Mouse (Mus musculus): ENCODE data around the gene Ina. TPM values are rescaled to one million over a fixed set of nuclear protein-coding genes. Genes with fewer than 3 reads are reported as not detected.
"Not testable (repeated sequence)": the region's sequence is repeated elsewhere in the genome, so short reads cannot be mapped to it uniquely, and the experiment has no call there.

The Ina gene
- total RNA-seq, 2 experiments from 2014 or later = 208 to 220 TPM

DNA sequence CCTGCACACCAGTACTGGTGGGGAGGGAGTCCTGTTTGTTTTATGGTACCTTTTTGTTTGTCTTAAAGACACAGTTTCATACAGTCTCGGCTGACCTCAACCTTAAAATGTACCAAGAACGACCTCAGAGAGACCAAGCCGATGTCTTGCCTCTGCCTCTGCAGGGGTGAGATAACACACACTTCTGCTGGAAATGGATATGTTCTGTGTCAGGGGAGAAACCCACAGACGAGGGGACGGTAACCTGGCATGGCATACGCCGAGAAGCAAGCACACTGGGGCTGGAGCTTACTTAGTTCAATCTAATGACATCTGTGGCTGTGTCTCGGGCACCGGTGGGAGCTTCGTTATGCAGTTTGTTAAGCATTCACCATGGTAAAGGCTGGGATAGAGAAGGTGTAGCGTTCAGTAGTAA is 30.5 kb upstream of the Ina start:
- no peak for DNase-seq (ENCODE audit: low spot score in 2 of 2)

DNA sequence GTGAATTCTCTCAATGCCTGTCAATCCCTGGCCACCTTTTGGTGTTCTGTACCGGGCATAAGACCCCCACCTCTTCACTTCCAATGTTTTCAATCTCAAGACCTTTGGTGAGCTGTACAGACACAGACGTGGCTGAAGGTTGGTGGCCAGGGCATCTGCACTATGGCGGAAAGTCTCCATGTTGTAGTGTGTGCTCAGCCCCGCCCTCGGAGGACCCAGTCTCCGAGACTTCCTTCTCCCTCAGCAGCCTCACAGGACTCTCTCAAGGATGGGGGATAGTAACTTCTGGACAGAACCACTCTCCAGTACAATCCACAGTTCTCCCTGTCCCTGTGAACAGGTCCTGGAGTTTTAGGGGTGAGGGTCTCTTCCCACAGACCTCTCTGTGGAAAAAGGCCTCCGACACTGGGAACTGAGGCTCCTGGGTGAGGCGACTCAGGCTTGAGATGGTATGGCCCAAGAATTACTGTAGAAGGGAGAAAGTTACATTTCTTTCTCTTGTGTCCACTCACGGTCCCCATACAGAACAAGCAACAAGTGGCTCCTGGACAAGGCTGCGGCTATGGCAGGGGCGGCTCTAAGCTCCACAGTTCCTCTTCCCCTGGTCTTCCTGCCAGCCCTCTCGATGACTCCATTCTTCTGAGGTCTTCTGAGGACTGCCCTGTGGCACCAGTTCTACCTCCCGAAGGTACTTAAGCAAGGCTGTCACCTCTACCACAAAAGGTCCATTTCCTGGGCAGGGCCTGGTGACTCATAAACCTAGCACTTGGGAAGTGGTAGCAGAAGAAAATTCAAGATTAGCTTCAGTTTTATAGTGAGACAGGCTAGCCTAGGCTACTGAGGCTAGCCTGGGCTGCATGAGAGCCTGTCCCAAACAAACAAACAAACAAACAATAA is 29.5 kb upstream of the Ina start:
- no peak for DNase-seq (ENCODE audit: low spot score in 2 of 2)

DNA sequence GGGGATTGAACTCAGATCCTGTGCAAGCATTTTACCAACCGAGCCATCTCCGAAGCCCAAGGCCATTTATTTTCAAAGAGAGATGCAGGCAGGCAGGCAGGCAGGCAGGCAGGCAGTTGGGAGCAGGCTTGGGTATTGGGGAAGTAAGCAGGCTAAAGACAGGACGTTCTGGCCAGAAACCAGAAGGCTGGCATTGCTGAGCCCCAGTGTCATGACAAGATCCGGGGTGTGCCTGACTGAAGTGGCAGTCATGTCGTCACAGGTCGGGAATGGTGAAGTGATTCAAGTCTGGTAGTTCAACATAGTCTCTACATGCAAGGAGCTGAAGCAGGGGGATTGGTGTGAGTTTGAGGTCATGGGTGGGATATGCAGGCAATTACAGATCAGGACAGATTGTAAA is 26.9 kb upstream of the Ina start:
- DNase-seq (ENCODE audit: low spot score in 2 of 2) = no peak

DNA sequence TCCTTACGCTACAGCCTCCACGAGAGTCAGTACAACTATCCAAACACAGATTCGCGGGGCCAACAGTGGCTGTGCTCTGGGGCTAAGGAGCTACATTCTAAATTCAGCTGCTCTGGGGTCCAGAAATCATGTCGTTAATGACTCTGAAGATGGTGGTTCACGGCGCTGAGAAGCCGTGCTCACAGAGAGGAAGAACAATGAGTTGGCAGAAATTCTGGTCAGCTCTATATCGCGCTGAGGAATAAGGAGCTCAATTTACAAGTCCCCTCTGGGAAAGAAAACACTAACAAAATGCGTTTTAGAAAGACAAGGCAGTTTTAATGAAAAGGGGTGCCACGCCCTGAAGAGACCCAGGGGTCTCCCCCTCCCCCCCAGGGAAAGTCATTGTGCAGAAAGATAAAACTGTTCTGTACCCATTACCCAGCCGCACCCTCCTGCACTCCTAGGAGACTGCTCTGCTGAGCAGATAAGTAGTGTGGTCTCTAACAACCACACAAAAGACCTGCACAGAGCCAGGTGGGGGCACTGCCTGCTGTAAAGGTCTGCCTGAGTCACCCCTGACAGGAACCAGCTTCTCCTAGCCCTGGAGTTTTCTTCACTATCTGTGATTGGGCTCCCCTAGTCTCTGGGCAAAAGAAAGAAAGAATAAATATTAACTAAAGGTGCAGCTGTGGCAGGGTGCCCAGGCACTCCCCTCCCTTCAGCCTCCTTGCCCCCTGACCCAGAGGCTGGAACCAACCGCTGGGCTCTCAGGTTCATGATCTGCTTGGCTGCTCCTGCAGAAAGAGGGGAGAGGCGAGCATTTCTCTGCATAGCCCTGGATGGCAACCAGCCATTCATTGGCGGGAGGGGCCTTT is 26.0 kb upstream of the Ina start:
- no peak for DNase-seq (ENCODE audit: low spot score in 2 of 2)

DNA sequence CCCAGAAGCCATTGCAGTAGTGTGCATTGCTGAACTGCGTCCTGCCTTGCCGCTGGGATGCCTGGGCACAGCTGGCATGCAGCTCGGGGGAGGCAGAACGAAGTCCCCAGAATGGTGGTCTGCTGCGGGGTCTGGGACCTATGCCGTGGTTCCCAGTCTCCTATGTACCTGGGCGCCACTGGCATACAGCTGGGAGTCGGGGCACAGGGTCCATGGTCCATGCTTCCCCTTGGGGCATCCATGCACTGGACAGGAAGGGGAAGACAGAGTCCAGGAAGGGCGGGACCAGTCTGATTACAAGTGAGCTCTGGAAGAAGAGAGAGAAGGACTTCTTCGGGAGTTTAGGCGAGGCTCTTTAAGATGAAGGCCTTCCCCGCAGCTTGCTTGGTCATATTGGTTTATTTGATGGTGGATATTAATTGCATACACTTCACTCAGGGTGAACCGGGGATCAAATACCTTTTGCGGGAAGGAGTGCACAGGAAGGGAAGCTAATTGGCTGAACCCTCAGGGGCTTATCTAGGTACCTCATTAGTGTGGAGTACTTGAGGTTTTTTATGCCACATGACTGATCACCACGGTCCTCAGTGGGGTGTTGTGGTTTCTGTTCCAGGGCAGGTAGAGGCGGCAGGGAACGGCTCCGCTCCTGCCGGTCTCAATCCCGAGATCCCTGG is 24.9 kb upstream of the Ina start:
- DNase-seq (ENCODE audit: low spot score in 2 of 2) = no peak

DNA sequence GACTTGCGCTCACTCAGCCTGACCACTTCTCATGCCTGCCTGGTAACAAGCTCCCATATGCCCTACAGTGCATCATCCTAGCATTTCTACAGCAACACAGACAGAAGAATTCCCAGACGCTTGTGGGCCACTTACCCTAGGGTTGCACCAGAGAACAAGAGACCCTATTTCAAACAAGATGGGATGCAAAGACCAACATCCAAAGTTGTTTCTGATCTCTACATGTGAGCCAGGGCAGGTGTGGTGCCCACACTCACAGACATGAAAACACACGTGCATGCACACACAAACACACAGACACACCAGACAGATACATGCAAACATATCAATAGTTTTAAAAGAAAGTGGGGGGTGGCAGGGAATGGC is 24.4 kb upstream of the Ina start:
- DNase-seq (ENCODE audit: low spot score in 2 of 2) = no peak

DNA sequence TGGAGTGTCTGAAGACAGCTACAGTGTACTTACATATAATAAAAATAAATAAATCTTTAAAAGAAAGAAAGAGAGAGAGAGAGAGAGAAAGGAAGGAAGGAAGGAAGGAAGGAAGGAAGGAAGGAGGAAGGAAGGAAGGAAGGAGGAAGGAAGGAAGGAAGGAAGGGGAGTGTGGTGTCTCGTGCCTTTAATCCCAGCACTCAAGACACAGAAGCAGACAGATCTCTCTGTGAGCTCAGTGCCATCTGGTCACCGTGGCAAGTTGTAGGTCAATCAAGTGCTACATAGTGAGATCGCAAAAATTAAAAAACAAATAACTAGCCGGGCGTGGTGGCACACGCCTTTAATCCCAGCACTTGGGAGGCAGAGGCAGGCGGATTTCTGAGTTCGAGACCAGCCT is 23.9 kb upstream of the Ina start:
- DNase-seq (ENCODE audit: low spot score in 2 of 2) = not testable (repeated sequence)

DNA sequence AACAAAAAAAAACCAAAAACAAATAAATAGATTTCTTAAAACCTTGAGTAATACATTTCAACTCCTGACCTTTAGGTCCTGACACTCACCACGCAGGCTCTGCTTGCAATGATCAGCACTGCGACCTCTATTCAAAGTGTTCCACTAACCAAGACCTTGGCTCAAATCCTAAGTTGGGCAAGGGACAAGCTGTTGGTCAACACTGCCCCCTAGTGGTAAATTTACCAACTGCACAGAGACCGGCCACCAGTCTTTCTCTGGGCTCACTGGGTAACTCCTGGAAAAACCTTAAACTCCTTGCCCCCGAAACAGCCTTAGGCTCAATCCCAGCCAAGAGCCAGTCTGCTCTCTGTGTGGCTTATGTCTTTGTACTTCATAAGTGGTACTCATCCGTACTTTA is 23.4 kb upstream of the Ina start:
- peak; percentile 78 to 87 for DNase-seq (ENCODE audit: low spot score in 2 of 2)

DNA sequence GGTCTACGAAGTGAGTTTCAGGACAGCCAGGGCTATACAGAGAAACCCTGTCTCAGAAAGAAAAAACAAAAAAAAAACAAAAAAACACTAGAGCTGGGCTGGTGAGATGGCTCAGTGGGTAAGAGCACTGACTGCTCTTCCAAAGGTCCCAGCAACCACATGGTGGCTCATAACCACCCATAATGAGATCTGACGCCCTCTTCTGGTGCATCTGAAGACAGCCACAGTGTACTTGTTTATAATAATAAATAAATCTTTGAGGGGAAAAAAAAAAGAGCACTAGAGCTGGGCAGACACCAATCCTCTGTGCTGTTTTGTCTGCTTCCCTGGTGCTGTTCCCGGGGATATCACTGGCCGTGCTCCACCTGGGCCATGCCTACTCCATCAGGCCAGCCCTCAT is 22.2 kb upstream of the Ina start:
- DNase-seq (ENCODE audit: low spot score in 2 of 2) = not testable (repeated sequence)

DNA sequence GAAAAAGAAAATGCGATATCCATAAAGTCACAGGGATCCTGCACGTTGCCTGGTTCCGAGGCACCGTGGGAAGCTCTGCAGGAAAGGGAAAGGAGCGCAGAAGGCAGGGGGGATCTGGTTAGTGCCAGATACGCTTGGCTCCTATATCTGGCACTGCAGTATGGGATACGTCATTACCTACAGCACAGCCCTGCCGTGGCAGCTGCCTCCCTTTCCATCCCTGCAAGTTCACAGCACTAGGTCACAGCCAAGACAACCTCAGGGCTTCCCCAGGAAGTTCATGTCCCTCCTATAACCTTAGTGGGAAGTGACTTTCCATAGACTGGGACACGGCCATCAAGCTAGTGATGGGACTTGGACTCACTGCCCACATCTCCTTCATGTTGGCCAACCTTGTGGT is 18.4 kb upstream of the Ina start:
- no peak for DNase-seq (ENCODE audit: low spot score in 2 of 2)

DNA sequence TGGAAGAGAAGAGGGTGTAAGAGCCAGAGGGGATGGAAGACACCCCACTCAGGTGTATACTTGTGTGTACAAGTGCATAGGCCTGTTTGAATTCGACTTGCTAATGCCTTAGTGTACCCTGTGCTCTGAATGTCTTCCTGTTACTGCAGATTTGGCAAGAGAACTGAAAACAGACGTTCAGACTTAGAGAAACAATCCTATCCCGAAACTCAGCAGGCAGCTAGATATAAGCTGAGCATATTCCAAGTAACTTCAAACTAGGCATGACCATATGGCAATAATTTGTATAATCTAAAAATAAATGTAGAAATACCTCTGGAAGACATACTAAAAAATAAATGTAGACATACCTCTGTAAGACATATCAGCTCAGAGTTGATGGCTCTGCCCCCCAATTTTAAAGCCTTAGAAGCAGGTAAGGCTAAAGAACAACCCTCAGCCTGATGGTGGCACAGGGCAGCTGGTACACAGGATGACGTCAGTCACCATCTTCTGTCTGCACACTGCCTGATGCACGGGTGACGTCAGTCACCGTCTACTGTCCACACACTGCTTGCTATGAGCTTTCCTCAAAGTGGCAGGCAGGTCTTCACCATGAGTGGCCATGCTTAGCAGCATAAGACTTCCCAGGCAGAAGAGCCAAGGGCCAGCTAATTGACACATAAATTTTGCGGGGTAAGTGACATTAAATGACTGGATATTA is 16.2 kb upstream of the Ina start:
- DNase-seq (ENCODE audit: low spot score in 2 of 2) = no peak

DNA sequence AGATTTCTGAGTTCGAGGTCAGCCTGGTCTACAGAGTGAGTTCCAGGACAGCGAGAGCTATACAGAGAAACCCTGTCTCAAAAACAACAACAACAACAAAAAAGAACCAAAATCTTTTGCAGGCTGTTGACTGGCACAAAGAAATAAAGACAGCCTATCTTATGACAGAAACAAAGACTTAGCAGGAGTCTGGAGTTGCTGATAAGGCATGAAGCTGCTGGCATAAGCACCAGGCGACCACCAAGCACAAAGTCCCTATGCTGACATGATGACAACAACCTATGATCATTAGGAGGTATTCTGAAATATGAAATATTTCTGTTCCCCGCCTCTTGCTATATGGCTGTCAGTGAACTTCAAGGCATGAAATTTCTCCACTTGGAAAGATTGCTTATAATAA is 15.5 kb upstream of the Ina start:
- no peak for DNase-seq (ENCODE audit: low spot score in 2 of 2)

DNA sequence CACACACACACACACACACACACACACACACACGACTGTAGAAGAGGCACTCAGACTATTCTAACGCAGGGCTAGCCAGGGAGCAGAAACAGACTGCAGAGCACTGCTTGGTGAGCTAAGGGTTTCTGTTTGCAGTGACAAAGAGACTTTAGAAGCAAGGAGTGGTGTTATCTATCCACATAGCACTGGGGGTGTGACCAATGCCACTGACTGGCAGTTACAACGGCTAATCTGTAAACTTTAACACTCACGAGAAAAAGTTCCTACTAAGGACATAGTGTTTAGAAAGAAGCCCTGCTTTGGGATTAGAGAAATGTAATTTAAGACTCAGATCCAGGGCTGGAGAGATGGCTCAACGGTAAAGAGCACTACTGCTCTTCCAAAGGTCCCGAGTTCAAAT is 14.7 kb upstream of the Ina start:
- no peak for DNase-seq (ENCODE audit: low spot score in 2 of 2)

DNA sequence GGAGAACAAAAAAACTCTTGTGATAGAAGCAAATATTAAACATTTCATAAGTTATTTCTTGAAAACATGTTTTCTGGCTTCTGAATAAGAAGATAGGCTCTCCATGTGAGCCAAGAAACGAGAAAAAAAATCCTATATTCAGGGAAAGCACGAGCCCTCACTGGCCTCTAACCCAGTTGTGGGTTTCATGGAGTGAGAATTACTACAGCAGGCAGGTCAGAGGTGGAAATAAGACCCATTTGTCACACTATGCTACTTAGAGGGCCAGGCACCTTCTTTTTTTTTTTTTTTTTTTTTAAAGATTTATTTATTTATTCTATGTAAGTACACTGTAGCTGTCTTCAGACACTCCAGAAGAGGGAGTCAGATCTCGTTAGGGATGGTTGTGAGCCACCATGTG is 14.1 kb upstream of the Ina start:
- DNase-seq (ENCODE audit: low spot score in 2 of 2) = not testable (repeated sequence)

DNA sequence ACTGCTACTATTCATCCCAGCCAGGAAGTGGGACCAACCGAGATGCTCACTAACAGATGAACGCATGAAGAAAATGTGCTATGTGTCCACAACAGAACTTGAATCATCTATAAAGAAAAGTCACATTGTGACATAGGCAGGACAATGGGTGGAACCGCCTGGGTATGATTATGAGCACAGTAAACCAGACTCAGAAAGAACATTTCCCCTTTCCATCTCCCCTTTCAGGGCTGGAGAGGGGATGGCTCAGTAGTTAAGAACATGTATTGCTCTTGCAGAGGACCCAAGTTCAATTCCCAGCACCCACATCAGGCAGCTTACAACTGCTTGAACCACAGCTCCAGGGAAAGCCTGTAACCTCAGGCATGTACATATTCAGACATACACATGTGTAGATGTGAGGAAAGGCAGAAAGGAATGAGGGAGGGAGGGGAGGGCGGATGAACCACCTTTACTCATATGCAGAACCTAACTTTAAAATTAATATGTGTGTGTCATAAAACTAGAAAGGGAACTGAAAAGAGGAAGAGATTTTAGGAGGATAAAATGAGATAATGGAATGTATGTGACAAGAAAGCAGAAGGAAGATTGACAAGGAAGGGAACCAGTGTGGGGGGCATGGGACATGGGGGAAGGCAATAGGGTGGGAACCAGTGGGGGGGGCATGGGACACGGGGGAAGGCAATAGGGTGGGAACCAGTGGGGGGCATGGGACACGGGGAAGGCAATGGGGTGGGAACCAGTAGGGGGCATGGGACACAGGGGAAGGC is 10.6 kb upstream of the Ina start:
- no peak for DNase-seq (ENCODE audit: low spot score in 2 of 2)

DNA sequence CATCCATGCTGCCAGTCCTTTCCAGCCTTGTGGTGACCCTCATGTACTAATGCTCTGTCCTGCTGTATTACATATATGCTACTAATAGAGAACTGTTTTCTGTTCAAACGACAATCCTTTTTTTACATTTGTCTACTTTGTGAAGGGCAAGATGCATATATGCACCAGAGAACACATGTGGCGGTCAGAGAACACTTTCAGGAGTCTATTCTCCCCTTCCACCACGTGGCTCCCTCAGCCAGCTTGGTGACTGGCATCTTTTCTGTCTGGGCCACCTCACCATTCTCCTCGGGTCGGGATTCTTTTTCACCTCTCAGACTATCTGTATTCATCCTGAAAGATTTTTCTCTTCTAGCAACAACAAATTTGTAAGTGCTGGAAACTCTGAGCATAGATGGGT is 8.6 kb upstream of the Ina start:
- DNase-seq (ENCODE audit: low spot score in 2 of 2) = no peak

DNA sequence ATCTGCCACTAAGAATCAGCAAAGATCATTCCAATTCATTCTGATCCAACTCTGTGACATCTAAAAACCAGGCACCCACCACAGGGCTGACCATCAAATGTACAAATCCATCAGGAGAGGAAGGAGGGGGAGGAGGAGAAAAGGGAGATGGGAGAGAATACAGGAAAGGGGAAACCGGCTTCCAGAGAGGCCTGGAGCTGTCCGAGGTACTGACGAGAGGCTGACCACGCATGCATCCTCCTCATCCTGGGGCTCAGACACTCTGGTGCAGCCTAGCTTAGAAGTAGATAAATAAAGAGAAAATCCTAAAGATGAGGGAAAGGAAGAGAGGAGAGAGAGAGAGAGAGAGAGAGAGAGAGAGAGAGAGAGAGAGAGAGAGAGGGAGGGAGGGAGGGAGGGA is 8.2 kb upstream of the Ina start:
- DNase-seq (ENCODE audit: low spot score in 2 of 2) = no peak

DNA sequence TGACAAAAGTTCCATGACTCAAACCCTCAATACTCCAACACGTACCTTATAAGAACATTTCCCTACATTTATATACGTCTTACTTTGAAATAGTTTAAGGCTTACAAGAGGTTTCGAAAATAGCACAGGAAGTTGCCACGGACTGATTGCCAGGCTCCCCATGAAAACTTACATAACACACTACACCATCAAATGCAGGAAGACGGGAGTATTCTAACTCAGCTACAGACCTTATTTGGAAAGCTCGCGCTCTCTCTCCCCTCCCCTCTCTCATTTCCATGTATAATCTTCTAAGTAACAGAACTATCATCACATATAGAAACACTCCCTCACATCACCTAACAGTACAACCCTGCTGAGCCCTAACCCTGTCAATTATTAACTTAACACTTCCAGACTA is 5.1 kb upstream of the Ina start:
- no peak for DNase-seq (ENCODE audit: low spot score in 2 of 2)

DNA sequence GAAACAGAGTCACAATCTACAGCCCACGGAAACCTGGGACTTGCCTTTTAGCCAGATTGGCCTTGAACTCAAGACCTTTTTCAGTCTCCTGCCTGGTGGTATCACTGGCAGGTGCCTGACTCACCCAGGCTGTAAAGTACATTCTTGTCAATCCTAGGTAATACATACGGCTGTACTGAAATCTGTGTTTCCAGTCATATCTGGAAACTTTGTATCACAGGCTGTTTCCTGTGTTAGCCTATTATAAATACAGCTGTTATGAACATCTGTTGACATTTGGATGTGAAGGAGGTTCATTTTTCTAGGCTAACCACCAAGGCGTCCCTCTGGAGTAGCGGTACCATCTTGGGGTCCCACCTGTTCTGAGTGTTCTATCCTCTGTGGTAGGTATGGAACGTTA is 4.6 kb upstream of the Ina start:
- DNase-seq (ENCODE audit: low spot score in 2 of 2) = no peak

DNA sequence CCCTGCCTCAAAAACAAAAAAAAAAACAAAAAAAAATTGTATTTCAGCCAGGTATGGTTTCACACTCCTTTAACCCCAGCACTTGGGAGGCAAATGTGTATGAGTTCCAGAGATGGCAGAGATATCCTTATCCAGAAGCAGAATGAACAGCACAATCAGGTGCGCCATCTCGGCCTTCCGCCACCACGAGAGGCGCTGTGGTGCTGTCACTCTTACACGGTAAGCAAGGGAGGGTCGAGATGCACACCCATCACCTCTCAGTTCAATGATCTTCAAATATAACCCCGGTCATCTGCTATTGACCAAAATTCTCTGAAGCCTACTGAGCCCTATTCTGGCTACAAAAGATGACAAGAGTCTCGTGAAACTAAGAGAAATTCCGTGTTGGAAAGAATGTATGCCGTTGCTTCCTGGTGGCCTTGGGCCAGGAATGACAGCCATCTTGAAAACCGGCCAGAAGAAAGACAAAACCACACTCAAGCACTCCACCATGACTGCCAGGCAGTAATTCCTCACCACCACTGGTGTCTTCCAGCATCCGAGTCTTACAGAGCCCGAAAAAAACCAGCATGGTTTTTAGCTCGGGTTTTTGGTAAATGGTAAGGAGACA is 1.9 kb upstream of the Ina start:
- DNase-seq (ENCODE audit: low spot score in 2 of 2) = no peak

Data from left cerebral cortex, adult 18-20 months (tissue).